Mouse (Mus musculus): Measurements from ENCODE around the gene Iars.

GRCm38 (mm10) chr13:49757966-49758365 lies 76.1 kb downstream of the Iars start:
- TF ChIP-seq POLR2A (IDR thresholded peaks at IDR 0.05; ENCODE audit: borderline replicate concordance, extremely low read depth, insufficient read depth, insufficient read length, poor library complexity, severe bottlenecking) (no peak), CTCF (IDR thresholded peaks at IDR 0.05; ENCODE audit: borderline replicate concordance, extremely low read depth, insufficient read depth, insufficient read length) (no peak)

Measured in brain, embryonic 14.5 days (tissue).